Mouse (Mus musculus) megakaryocyte, embryonic 14.5 days (primary cell): ENCODE results near the gene Ksr1. TPM values are rescaled to one million over a fixed set of nuclear protein-coding genes. Genes with fewer than 3 reads are reported as not detected.

Source experiments
- H3K27me3 ChIP-seq: replicated peaks from 2 replicates; pipeline ENCODE3; 2012; ENCODE audit warnings: inconsistent platforms
- H3K36me3 ChIP-seq: replicated peaks from 2 replicates; pipeline ENCODE3; 2012; ENCODE audit warnings: low read length, inconsistent platforms, mixed read lengths
- H3K4me1 ChIP-seq: 2 replicates; pipeline ENCODE4 v1.6.1; 2012; ENCODE audit warnings: inconsistent platforms
- H3K4me3 ChIP-seq: replicated peaks from 2 replicates; pipeline ENCODE3; 2012; ENCODE audit warnings: moderate library complexity, mild to moderate bottlenecking, inconsistent platforms
- H3K9me3 ChIP-seq: 2 replicates; pipeline ENCODE4 v1.6.1; 2012; ENCODE audit warnings: inconsistent platforms
- FLI1 ChIP-seq: IDR thresholded peaks from 2 replicates; pipeline ENCODE4 v1.6.1; 2012; ENCODE audit warnings: low read length, inconsistent platforms, mixed read lengths
- GATA1 ChIP-seq: IDR thresholded peaks from 3 replicates; pipeline ENCODE4 v1.6.1; 2012; ENCODE audit warnings: mixed read lengths, low read length, inconsistent platforms, borderline replicate concordance
- polyA plus RNA-seq: library from polyadenylated mRNA; stranded (reverse); fragments of >175 nt; gene quantifications from 2 replicates; pipeline ENCODE4 v1.2.3, GENCODE M21; 2012; ENCODE audit warnings: low replicate concordance; ENCODE audit not compliant: insufficient read depth

The Ksr1 gene
- polyA plus RNA-seq, 1 experiment, result 46.5 TPM

DNA sequence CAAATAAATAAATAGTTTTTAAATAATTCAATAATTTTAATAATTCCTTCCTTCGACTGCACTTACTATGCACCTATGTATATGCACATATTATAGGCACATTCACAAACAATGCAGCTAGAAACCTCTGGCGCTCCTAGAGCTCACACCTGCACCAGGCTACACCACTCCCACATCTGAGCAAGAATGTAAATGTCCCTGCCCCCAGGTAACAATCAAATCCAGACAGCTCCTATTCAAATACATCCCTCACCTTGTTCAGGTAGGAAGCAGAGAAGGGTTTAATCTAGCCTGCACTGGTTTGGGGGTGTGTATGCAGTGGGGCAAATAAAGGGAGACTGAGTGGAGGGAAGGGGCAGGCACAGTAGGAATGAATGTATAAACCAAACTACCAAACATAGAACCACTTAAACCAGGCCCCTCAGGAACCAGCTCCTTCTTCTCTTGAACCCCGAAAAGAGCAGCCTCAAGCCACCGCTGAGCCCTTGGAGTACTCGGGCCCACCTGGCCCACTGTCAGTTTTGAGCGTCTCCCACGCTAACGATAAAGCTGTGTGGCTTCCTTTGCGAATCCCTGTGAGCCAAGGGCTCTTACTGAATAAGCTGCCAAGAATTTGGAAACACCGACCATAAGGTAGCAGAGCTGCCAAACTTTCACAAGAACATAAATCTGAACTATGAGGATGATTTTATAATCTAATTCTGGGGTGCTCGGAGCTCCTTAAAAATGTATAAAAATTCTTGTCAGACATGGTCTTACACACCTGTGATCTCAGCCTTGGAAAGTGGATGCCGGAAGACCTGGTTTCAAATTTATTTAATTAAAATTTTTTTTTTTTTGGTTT is 167.8 kb downstream of the Ksr1 start:
- Histone ChIP-seq H3K27me3 (no peaks in the 10 kb centered on the region), H3K36me3 (peaks cover 70% of the 10 kb centered on the region), H3K9me3 (no peaks in the 10 kb centered on the region), H3K4me1 (peaks cover 92% of the 10 kb centered on the region), H3K4me3 (no peak overlapping the region)
- TF ChIP-seq GATA1 (no peak), FLI1 (no peak)

DNA sequence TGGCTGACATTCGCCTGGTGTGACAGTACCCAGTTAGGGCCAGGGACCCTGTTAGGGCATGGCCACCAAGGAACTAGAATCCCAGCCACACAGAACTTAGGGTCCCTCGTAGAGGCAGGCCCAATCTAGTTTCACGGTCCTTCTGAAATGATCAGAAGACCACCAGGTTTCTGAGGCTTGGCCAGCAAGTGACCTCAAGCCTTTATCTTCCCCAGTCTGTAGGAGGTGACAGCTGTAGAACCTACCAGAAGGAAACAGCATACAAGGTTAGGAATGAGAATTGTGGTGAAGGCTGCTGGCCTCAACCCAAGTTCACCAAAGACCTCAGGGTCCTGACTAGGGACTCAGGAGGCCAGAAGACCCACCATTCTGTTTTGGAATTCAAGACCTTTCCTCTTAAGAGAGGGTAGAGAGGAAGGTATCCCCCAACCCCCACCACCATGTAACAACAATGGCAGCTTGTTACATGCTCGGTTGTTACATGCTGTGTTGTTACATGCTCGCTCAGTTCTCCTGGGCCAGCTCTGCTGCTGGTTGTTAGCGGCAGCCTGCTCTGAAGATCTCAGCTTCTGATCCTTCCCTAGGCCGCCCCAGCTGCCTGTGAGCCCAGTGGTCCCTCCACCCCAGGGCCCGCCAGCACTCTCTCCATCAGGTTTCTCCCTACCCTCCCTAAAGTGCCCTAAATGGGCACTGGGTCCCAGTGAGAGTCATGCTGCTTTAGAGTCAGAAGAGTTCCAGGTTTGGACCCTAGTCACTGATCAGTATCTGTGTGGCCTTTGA is 169.3 kb downstream of the Ksr1 start:
- Histone ChIP-seq H3K4me3 (no peak overlapping the region), H3K9me3 (no peaks in the 10 kb centered on the region), H3K27me3 (no peaks in the 10 kb centered on the region), H3K36me3 (peaks cover 82% of the 10 kb centered on the region), H3K4me1 (peaks cover 84% of the 10 kb centered on the region)
- TF ChIP-seq GATA1, result no peak
- TF ChIP-seq FLI1, result no peak

DNA sequence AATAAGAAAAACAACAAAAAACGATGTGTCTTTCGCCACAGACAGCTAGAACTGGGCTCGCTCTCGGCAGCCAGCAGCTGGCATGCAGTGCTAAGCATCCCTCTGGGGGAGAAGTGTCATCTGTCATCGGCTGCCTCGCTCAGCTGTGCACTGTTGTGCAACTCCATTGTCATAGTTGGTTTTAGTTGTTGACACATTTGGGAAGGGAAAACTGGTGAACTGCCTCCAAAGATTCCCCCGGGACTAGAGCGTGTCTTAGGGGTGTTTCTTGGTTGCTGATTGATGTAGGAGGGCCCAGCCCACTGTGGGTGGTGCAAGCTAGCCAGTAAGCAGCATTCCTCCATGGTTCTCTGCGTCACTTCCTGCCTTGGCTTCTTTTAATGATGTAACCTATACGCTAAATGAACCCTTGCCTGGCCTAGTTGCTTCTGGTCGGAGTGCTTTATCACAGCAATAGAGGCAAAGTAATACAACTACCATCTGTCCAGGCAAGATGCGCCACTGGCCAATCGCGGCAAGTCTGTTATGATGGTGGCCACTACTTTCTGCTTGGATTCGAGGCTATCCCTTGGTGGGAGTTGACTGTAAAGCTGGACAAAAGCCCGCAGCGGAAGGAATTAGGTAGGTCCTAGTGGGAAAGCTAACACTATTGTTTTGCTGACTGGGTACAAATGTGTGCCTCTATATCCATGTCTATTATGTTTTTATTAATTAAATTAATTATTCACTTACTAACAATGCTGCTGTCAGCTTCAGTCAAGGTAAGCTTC is 172.6 kb downstream of the Ksr1 start:
- no peaks in the 10 kb centered on the region for H3K27me3 ChIP-seq
- no peak overlapping the region for H3K4me3 ChIP-seq
- peaks cover 66% of the 10 kb centered on the region for H3K4me1 ChIP-seq
- H3K36me3 ChIP-seq, result peaks cover 99% of the 10 kb centered on the region
- TF ChIP-seq GATA1 (no peak), FLI1 (no peak)
- no peaks in the 10 kb centered on the region for H3K9me3 ChIP-seq

DNA sequence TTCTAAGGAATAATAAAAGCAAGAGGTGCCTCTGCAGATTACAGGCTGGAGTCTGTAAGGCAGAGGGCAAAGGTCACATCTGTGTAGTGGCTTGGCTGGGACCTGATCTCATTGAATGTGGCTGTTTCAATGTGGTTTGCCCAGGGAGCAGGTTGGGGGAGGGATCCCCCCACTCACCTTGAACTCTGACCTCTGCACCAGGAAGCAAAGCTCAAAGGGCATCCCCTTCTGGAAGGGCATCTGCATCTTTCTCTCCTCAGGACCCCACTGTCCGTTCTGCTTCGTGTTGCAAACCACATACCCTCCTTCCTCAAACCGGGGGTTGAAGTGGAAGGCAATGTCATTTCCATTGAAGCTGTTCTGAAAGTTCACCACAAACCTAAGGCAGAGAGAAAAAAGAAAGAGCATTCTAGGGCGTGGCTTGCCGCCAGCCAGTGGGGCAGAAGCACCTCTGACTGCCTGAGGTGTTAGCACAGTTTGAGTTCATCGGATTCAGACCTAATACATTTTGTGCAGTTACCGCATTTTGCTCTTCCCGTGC is 173.3 kb downstream of the Ksr1 start:
- no peak overlapping the region for H3K4me3 ChIP-seq
- TF ChIP-seq GATA1 (no peak), FLI1 (no peak)
- peaks cover 100% of the 10 kb centered on the region for H3K36me3 ChIP-seq
- no peaks in the 10 kb centered on the region for H3K27me3 ChIP-seq
- peaks cover 66% of the 10 kb centered on the region for H3K4me1 ChIP-seq
- H3K9me3 ChIP-seq, result no peaks in the 10 kb centered on the region

DNA sequence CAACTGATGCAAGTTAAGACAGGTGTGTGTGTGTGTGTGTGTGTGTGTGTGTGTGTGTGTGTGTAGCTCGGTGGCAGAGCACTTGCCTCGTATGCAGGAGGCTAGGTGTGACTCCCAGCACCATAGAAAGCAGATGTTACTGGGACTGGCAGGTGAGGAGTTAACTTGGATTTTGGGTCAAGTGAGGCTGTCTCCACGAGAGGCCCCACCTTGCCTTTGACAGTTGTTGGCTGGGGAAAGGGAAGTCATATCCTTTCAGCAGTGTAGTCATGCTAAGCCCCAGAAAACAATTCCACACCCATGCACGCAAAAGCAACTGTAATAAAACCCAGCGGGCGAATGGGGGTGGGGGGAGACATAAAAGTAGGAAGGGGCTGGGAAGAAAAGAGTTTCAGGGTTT is 173.9 kb downstream of the Ksr1 start:
- peaks cover 100% of the 10 kb centered on the region for H3K36me3 ChIP-seq
- H3K27me3 ChIP-seq, result no peaks in the 10 kb centered on the region
- no peak overlapping the region for H3K4me3 ChIP-seq
- TF ChIP-seq FLI1 (no peak), GATA1 (no peak)
- H3K9me3 ChIP-seq, result no peaks in the 10 kb centered on the region
- peaks cover 66% of the 10 kb centered on the region for H3K4me1 ChIP-seq

DNA sequence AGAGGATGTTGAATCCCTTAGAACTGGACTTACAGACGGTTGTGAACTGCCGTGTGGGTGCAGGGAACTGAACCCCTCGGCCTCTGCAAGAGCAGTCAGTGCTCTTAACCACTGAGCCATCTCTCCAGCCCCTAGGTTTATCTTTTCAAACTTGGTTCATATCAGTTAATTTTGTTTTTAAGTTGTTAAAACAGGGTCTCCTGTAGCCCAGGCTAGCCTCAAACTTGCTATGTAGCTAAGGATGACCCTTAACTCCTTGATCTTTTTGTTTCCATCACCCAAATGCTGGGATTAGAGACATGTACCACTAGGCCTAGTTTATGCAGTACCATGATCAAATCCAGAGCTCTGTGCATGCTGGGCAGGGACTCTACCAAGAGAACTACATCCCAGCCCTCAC is 174.5 kb downstream of the Ksr1 start:
- no peak overlapping the region for H3K4me3 ChIP-seq
- H3K27me3 ChIP-seq, result no peaks in the 10 kb centered on the region
- peaks cover 61% of the 10 kb centered on the region for H3K4me1 ChIP-seq
- peaks cover 100% of the 10 kb centered on the region for H3K36me3 ChIP-seq
- H3K9me3 ChIP-seq, result no peaks in the 10 kb centered on the region
- TF ChIP-seq GATA1 (no peak), FLI1 (no peak)

DNA sequence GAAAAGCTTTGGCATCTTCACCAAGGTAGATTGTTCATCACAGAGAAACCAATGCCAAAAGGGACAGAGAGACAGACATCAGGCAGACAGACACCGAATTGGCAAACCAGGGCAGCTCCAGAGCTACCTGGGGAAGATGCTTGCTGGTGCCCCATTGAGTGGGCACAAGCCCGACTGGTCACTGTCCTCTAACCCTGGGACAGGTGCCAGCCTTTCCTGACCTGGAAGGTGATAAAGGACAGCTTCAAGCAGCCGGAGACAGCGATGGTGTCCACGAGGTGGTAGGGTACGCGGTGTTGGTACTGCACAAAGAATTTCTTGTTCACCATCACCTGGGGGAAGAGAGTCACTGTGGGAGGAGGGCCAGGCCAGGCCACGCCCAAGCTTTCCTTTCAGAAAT is 175.1 kb downstream of the Ksr1 start:
- H3K9me3 ChIP-seq, result no peaks in the 10 kb centered on the region
- no peak overlapping the region for H3K4me3 ChIP-seq
- no peaks in the 10 kb centered on the region for H3K27me3 ChIP-seq
- TF ChIP-seq GATA1 (no peak), FLI1 (no peak)
- H3K36me3 ChIP-seq, result peaks cover 100% of the 10 kb centered on the region
- H3K4me1 ChIP-seq, result peaks cover 54% of the 10 kb centered on the region

DNA sequence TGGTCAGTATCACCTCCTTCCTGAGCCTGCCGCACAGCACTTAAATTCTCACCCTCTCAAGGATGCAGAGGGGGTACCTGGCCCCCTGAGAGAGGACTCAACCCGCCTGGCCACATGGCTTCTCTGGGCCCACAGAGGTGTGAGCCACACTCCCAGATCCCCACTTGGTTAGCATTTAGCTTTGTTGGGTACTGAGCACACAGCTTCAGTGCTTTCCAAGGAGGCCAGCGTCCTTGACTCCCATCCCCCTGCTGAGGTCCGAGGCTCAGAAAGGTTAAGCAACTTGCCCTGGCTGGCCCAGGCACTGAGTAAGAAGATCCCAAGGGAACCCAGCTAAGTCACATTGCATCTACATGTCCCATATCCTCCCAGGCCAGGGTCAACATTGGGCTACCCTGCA is 178.1 kb downstream of the Ksr1 start:
- no peaks in the 10 kb centered on the region for H3K27me3 ChIP-seq
- no peak overlapping the region for H3K4me3 ChIP-seq
- TF ChIP-seq GATA1 (no peak), FLI1 (no peak)
- no peaks in the 10 kb centered on the region for H3K9me3 ChIP-seq
- peaks cover 100% of the 10 kb centered on the region for H3K36me3 ChIP-seq
- H3K4me1 ChIP-seq, result peaks cover 29% of the 10 kb centered on the region

DNA sequence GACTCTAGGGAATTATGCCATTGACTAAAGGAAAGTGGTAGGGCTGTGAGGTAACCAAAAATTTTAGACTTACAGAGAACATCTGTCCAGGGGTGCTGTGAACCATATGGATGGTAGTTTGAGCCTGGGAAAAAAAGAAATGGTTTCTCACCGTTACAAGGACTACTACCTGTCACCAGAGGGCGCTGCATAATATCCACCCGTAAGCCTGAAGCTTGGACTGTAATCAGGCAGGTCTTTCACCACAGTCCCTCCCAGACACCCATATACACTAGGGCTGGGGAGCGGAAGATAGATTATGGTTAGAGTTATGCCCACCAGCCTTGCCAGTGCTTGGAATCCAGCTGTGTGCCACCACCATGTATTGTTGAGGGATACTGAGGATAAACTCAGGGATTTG is 178.8 kb downstream of the Ksr1 start:
- H3K4me1 ChIP-seq, result peaks cover 24% of the 10 kb centered on the region
- TF ChIP-seq FLI1 (no peak), GATA1 (no peak)
- H3K36me3 ChIP-seq, result peaks cover 100% of the 10 kb centered on the region
- H3K9me3 ChIP-seq, result no peaks in the 10 kb centered on the region
- no peak overlapping the region for H3K4me3 ChIP-seq
- H3K27me3 ChIP-seq, result no peaks in the 10 kb centered on the region

Other genes starting within 250 kb of the Ksr1 start
- gene Nos2, start 225.6 kb downstream of the Ksr1 start, polyA plus RNA-seq, result 0.06 TPM in 1 of 2 replicates, not detected in the other
- 29.7 and 38.1 TPM in 2 replicates for gene Lgals9, start 161.5 kb downstream of the Ksr1 start, polyA plus RNA-seq
- 41.4 and 63.4 TPM in 2 replicates for gene Wsb1, start 108.3 kb upstream of the Ksr1 start, polyA plus RNA-seq
- not detected in 2 replicates for gene Gm9964, start 150.5 kb upstream of the Ksr1 start, polyA plus RNA-seq
- 4.5 and 6.1 TPM in 2 replicates for gene Nf1, start 193.3 kb upstream of the Ksr1 start, polyA plus RNA-seq